Mouse (Mus musculus): ENCODE results near the gene Dhcr24.

DNA sequence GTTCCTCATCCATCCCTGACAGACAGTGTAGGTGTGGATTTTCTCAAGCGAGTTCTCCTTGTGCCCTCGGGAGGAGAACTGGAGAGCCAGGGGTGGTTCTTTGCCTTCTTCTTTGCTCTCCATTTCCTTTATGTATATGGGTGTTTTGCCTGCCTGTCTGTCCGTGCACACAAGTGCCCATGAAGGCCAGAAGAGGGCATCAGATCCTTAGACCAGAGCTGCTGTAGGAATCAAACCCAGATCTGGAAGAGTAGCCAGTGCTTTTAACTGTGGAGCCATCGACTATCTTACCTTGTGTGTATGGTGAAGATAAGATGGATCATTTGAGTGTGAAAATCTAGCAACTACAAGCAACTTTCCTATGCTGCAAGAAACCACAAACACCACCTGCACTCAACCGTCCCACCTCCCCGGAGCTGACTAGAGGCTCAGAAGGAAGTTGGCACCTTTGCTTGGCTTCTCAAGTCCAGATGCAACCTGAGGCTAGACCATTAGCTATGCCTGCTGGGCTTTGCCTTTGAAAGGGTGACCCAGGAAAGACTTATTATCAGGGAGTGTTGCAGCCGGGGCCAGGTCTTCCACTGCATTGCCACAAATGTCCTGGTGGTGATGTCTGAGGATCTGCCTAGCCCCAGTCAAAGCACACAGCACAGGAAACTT lies 27.3 kb upstream of the Dhcr24 start:
- peak; percentile 61 for TF ChIP-seq CTCF (IDR thresholded peaks at IDR 0.05; ENCODE audit: low read depth)
- no peak for TF ChIP-seq EP300 (IDR thresholded peaks at IDR 0.05; ENCODE audit: low read depth)

Data from liver, embryonic 14.5 days (tissue).